Mouse (Mus musculus) ES-Bruce4 (cell line): ENCODE data around the gene Hoxa3.

Source experiments
- CTCF ChIP-seq: IDR thresholded peaks from one replicate; pipeline ENCODE4 v1.8.1; 2011; ENCODE audit warnings: low read depth, low read length
- EP300 ChIP-seq: IDR thresholded peaks from 2 replicates; pipeline ENCODE4 v1.6.1; 2011; ENCODE audit warnings: low read depth, low read length; ENCODE audit not compliant: insufficient read depth
- POLR2A ChIP-seq: IDR thresholded peaks from one replicate; pipeline ENCODE4 v1.8.1; 2011; ENCODE audit warnings: low read length; ENCODE audit not compliant: insufficient read depth

GRCm38 (mm10) chr6:52222729-52223128 lies 9.6 kb upstream of the Hoxa3 start:
- TF ChIP-seq CTCF, result no peak
- no peak for TF ChIP-seq EP300
- TF ChIP-seq POLR2A, result no peak
